Mouse (Mus musculus): Measurements from ENCODE around the gene Cyp3a41b. TPM values are rescaled to one million over a fixed set of nuclear protein-coding genes. Genes with fewer than 3 reads are reported as not detected.
"Not testable (repeated sequence)": the region's sequence is repeated elsewhere in the genome, so short reads cannot be mapped to it uniquely, and the experiment has no call there.

The Cyp3a41b gene
- not detected for total RNA-seq (2021)

DNA sequence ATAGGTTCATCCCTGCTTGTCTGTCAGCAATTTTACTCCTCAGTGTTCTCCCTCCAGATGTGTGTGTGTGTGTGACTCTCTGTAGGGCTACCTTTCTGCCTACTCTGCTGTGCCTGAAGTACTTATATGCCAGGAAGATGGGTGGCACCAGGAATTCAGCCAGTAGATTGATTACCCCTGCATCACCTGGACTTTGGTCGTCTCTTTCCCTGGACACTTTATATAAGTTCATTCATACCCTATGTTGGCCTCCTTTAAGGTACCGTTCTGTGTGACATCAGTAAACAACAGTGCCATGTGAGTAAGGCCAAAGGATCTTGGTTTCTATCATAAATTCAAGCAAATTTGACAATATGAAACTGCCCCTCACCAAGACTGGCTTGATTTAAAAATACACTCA lies at the start of gene Cyp3a41b:
Gene Cyp3a41b, minus strand, starts transcription at position 101 of the 400 bp plus-strand sequence.
- intact Hi-C loops (cut with DNase I); DNase-seq (ENCODE audit: low spot score): not testable (repeated sequence)

- intact Hi-C loops (cut with DNase I); DNase-seq (ENCODE audit: low spot score): not testable (repeated sequence)
These were observed 47.8 kb upstream of the Cyp3a41b start for GRCm38 (mm10) chr5:145632286-145632685.

- intact Hi-C loops (cut with DNase I); DNase-seq (ENCODE audit: low spot score): not testable (repeated sequence)
These were observed 20.4 kb upstream of the Cyp3a41b start for GRCm38 (mm10) chr5:145604891-145605290.

DNA sequence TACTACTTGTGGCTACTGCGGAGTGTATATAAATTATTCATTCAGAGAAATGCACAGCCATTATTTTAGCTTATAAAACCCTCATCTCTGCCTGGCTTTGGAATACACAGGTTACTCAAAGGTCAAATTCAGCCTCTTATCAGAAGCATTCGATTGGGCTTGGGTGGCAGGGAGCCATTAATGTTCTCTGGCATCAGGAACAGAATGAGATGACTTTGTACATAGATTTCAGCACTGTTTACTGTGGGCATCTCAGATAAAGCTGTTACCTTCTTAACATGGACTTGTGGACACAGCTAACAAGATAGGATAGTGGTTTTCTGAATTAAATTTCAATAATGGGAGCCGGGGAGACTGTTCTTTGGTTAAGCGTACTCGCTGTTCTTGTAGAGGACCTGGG lies 13.3 kb upstream of the Cyp3a41b start:
- DNase-seq (ENCODE audit: low spot score); intact Hi-C loops (cut with DNase I): not testable (repeated sequence)

DNA sequence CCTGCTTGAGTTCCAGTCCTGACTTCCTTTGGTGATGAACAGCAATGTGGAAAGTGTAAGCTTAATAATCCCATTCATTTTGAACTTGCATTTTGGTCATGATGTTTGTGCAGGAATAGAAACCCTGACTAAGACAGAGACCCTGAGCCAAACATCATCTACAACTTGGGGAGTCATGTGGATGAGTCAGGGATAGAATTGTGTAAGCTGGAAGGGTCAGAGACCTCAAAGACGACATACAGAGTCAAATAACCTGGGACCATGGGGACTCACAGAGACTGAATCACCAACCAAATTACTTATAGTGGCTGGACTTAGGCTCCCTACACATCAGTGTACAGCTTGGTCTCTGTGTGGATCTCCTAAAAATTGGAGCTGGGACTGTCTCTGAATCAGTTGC lies 7.2 kb downstream of the Cyp3a41b start:
- intact Hi-C loops (cut with DNase I); DNase-seq (ENCODE audit: low spot score): not testable (repeated sequence)

DNA sequence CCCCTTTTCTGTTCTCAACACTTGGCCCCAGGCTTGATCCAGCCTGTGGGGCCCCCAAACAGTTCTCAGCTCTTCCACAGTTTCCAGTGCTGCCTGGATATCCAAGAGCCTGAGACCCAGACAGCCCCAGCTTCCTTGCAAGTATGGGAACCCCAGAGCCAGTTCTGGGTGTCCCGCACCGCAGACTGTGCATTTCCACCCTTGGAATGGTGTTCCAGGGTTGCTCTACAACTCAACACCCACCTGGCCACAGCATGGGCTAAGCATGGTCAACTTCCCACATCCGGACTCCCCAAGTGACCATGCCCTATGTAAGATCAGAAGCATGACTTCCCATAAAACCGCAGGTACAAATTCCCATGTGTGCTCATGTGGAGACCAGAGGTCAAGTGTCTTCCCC lies 8.9 kb downstream of the Cyp3a41b start:
- DNase-seq (ENCODE audit: low spot score); intact Hi-C loops (cut with DNase I): not testable (repeated sequence)

DNA sequence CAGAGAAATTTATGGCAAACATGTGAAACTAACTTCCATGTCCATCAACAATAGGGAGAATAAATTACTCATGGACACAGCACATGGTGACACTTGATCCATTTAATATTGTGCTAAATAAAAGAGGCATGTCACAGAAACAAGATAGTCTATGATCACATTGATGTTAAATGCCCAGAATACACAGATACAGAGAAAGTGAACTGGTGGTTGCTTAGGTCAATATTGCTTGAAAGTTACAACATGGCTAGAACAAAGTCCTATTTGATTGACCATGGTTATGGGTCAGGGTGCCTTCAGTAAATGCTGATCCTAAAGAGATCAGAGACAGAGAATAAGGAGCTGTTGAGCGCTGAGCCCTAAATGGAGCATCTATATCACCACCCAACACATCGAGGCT lies 12.6 kb downstream of the Cyp3a41b start:
- intact Hi-C loops (cut with DNase I); DNase-seq (ENCODE audit: low spot score): not testable (repeated sequence)

Other genes with a start within 250 kb of the Cyp3a41b start
- gene Cyp3a57, start 239.5 kb downstream of the Cyp3a41b start, total RNA-seq (2021) = not detected
- gene Cyp3a16, start 115.0 kb downstream of the Cyp3a41b start, total RNA-seq (2021) = not detected
- gene Cyp3a41a, start 135.4 kb upstream of the Cyp3a41b start, total RNA-seq (2021) = not detected
- gene Cyp3a44, start 221.1 kb upstream of the Cyp3a41b start, total RNA-seq (2021) = not detected

Data from heart, postnatal 25 days (tissue).